Mouse (Mus musculus): Measurements from ENCODE around the gene Bcam. TPM values are rescaled to one million over a fixed set of nuclear protein-coding genes. Genes with fewer than 3 reads are reported as not detected.

The Bcam gene
- polyA plus RNA-seq, 1 experiment from 2014 or later: 24.6 TPM

DNA sequence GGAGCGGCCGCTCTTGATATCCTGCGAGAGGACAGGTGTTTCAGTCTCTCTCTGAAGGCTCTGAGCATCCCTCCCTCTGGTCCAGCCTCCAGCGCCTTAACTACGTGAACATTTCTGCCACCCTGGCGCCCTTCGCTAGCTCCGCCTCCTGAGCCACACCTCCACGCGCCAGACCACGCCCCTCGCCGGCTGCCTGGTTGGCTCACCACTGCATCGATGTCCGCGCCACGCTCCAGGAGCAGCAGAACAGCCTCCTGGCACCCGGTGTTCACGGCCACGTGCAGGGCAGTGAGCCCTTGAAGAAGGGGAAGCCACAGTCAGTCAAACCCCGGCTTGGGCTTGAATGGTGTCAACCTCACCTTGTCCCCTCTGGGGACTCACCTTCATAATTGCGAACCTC is 40.3 kb upstream of the Bcam start:
- Histone ChIP-seq H3K4me2 (ENCODE audit: low read length) (peak overlapping the region; percentile 49), H3K27ac (ENCODE audit: low read depth, low read length) (no peak overlapping the region), H3K4me3 (ENCODE audit: low read length) (peak overlapping the region; percentile 24), H3K9ac (ENCODE audit: low read depth, low read length) (0 out of 2 replicates have a peak overlapping the region, but pooled peaks have one; percentile 36), H3K36me3 (ENCODE audit: control insufficient read depth, insufficient read depth, low read length) (no peaks in the 10 kb centered on the region), H3K27me3 (replicated peaks; ENCODE audit: control insufficient read depth, insufficient read depth, low read length) (peaks cover 38% of the 10 kb centered on the region), H3K4me1 (ENCODE audit: control insufficient read depth, insufficient read depth, low read depth, low read length) (peaks cover 16% of the 10 kb centered on the region), H3K9me3 (ENCODE audit: control insufficient read depth, low read length) (no peaks in the 10 kb centered on the region)
- peak; percentile 35 for ATAC-seq
- WGBS: 5% methylated on average over 21 of the region's 22 CpGs

DNA sequence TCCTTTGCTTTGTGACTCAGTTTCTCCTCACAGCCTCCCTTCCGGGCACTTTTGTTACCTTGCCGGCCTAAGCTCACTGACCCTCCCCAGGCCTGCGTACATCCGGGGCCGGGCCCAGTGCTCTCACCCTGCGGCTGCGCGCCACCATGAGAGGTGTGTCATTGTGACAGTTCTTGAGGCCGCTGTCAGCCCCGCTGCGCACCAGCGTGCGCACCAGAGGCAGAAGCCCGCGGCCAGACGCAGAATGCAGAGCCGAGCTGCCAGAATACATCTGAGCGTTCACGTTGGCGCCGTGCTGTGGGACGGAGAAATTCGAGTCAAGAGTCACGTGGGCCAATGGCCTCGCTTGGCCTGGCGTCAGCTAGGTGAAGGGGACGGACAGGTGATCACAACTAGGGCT is 38.6 kb upstream of the Bcam start:
- H3K27me3 ChIP-seq (replicated peaks; ENCODE audit: control insufficient read depth, insufficient read depth, low read length): peaks cover 38% of the 10 kb centered on the region
- no peaks in the 10 kb centered on the region for H3K9me3 ChIP-seq (ENCODE audit: control insufficient read depth, low read length)
- peaks cover 12% of the 10 kb centered on the region; the same call in 1 of the 2 replicates for H3K4me1 ChIP-seq (ENCODE audit: control insufficient read depth, insufficient read depth, low read depth, low read length)
- WGBS: 5% methylated on average over 27 of the region's 27 CpGs
- H3K27ac ChIP-seq (ENCODE audit: low read depth, low read length): no peak overlapping the region
- no peaks in the 10 kb centered on the region for H3K36me3 ChIP-seq (ENCODE audit: control insufficient read depth, insufficient read depth, low read length)
- H3K9ac ChIP-seq (ENCODE audit: low read depth, low read length): peak overlapping the region; percentile 60
- H3K4me3 ChIP-seq (ENCODE audit: low read length): peak overlapping the region; percentile 35
- H3K4me2 ChIP-seq (ENCODE audit: low read length): peak overlapping the region; percentile 58
- ATAC-seq: peak; percentile 78

DNA sequence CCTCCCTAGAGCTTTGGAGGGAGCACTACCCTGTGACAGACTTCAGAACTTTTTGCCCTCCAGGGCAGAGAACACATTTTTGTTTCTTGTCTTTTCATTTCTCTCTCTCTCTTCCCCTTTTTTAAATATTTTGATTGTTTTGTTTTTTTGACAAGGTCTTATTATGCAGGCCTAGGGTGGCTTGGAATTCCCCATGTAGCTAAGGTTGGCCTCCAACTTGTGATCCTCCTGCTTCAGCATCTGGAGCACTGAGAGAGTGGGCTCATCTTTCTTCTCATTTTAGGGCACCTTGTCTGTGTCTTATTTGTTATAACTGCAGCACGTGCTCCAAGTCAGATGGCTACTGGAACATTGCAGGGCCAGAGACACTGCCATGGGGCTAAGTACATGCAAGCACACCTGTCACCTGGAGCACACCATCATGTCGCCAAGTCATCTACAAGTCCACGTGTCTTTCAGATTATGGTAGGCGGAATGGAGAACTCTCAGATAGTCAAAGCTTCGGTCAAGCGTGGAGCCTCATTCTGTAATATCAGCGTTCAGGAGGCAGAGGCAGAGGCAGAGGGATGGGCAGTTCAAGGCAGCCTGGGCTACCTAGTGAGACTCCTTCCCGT is 35.6 kb upstream of the Bcam start:
- H3K4me2 ChIP-seq (ENCODE audit: low read length): no peak overlapping the region
- 88% methylated on average over 8 of the region's 8 CpGs for WGBS
- H3K9me3 ChIP-seq (ENCODE audit: control insufficient read depth, low read length): no peaks in the 10 kb centered on the region
- peaks cover 12% of the 10 kb centered on the region; the same call in 1 of the 2 replicates for H3K4me1 ChIP-seq (ENCODE audit: control insufficient read depth, insufficient read depth, low read depth, low read length)
- peaks cover 23% of the 10 kb centered on the region for H3K27me3 ChIP-seq (replicated peaks; ENCODE audit: control insufficient read depth, insufficient read depth, low read length)
- H3K4me3 ChIP-seq (ENCODE audit: low read length): no peak overlapping the region
- ATAC-seq: no peak
- no peak overlapping the region for H3K27ac ChIP-seq (ENCODE audit: low read depth, low read length)
- H3K36me3 ChIP-seq (ENCODE audit: control insufficient read depth, insufficient read depth, low read length): no peaks in the 10 kb centered on the region
- no peak overlapping the region for H3K9ac ChIP-seq (ENCODE audit: low read depth, low read length)

DNA sequence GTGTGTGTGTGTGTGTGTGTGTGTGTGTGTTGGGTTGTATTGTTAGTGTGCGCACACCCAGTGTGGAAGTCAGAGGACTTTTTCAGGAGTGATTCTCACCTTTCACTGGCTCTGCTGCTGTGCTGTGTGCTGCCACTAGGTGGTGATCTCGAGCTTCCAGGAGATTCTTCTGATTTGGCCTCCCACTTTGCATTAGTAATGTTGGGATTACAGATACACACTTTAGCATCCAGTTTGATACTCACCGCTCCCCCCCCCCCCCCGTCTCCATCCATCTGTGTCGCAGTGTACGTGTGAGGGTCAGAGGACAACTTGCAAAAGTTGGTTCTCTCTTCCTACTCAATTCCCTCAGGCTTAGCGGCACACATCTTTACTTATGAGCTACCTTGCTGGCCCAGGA is 32.2 kb upstream of the Bcam start:
- Histone ChIP-seq H3K4me1 (ENCODE audit: control insufficient read depth, insufficient read depth, low read depth, low read length) (no peaks in the 10 kb centered on the region), H3K36me3 (ENCODE audit: control insufficient read depth, insufficient read depth, low read length) (no peaks in the 10 kb centered on the region), H3K9ac (ENCODE audit: low read depth, low read length) (no peak overlapping the region), H3K27me3 (replicated peaks; ENCODE audit: control insufficient read depth, insufficient read depth, low read length) (peaks cover under 1% of the 10 kb centered on the region; the same call in 1 of the 2 replicates), H3K9me3 (ENCODE audit: control insufficient read depth, low read length) (no peaks in the 10 kb centered on the region), H3K4me3 (ENCODE audit: low read length) (no peak overlapping the region), H3K27ac (ENCODE audit: low read depth, low read length) (no peak overlapping the region), H3K4me2 (ENCODE audit: low read length) (no peak overlapping the region)
- 27% methylated on average over 5 of the region's 7 CpGs for WGBS
- ATAC-seq: peak; percentile 68; the same call in 1 of the 2 replicates

DNA sequence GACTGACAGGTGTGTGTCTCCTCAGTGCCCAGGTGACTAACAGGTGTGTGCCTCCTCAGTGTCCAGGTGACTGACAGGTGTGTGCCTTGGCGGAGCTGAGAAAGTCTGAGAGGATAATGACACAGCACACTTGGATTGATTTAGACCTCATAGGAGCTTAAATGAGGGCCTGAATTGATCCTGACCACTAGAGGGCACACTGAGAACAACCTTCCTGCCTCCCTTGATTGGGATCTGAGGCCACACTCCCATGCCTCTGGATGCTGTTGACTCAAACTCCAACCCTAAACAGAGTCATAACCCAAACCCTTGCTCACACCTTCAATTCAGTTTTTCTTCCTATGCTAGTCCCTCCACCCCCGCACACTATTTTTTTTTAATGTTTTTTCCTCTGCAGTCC is 29.9 kb upstream of the Bcam start:
- no peaks in the 10 kb centered on the region for H3K9me3 ChIP-seq (ENCODE audit: control insufficient read depth, low read length)
- WGBS: 32% methylated on average over 2 of the region's 2 CpGs
- no peak overlapping the region for H3K9ac ChIP-seq (ENCODE audit: low read depth, low read length)
- H3K27me3 ChIP-seq (replicated peaks; ENCODE audit: control insufficient read depth, insufficient read depth, low read length): peaks cover 21% of the 10 kb centered on the region
- H3K4me2 ChIP-seq (ENCODE audit: low read length): no peak overlapping the region
- H3K4me3 ChIP-seq (ENCODE audit: low read length): no peak overlapping the region
- H3K27ac ChIP-seq (ENCODE audit: low read depth, low read length): no peak overlapping the region
- no peaks in the 10 kb centered on the region for H3K4me1 ChIP-seq (ENCODE audit: control insufficient read depth, insufficient read depth, low read depth, low read length)
- no peaks in the 10 kb centered on the region for H3K36me3 ChIP-seq (ENCODE audit: control insufficient read depth, insufficient read depth, low read length)
- no peak for ATAC-seq

DNA sequence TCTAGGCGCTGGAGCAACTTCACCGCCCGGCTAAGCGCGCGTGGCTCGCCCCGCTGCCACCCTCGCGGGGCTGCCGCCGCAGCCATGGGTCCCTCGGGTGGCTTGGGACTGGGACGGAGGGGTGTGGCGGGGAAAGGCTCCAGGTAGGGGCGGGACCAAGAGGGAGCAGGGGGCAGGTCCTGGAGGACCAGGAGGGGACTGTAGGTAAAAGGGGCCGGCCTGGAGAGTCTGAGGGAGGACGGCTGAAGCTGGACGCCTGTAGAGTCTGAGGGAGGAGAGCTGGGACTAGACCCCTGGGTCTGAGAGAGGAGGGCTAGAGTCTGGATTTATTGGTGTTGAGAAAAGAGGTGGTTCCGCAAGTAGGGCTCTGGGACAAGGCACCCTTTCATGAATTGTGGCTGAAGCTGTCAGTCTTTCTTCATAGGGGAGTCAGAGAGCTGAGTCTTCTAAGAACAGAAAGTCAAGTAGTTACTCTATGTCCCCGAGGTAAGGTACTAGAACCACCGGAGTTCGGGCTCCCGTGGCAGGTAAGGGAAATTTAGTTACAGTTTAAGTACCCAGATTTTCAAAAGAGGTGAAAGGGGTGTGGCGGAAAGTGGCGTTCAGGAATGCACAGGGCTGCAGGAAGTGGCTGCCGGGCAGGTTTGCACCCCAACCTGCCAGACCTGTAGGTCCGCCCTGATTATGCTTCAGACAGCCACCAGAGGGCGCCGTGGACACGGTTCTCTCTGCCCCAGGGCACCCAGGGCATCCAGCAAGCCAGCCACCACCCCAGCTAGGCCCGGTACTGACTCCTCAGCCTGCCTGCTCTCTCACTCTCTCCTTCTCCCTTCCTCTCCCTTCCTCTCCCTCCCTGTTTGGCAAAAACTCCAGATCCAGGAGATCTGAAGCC is 26.1 kb upstream of the Bcam start, which contains the start of gene Cblc:
TSS of gene Cblc (minus strand) at position 113 of the 892 bp plus-strand sequence.
- peak within 1 kb of the TSS; percentile 13; the same call in 1 of the 2 replicates for H3K9ac ChIP-seq (ENCODE audit: low read depth, low read length)
- no peaks in the 10 kb centered on the region for H3K9me3 ChIP-seq (ENCODE audit: control insufficient read depth, low read length)
- H3K27me3 ChIP-seq (replicated peaks; ENCODE audit: control insufficient read depth, insufficient read depth, low read length): peaks cover 23% of the 10 kb centered on the region
- ATAC-seq: peak; percentile 24; the same call in 1 of the 2 replicates
- H3K4me3 ChIP-seq (ENCODE audit: low read length): no peak within 1 kb of the TSS
- WGBS: 2% methylated on average over 32 of the region's 32 CpGs
- no peak within 1 kb of the TSS for H3K27ac ChIP-seq (ENCODE audit: low read depth, low read length)
- no peak within 1 kb of the TSS for H3K4me2 ChIP-seq (ENCODE audit: low read length)
- no peaks in the 10 kb centered on the region for H3K36me3 ChIP-seq (ENCODE audit: control insufficient read depth, insufficient read depth, low read length)
- no peaks in the 10 kb centered on the region for H3K4me1 ChIP-seq (ENCODE audit: control insufficient read depth, insufficient read depth, low read depth, low read length)

DNA sequence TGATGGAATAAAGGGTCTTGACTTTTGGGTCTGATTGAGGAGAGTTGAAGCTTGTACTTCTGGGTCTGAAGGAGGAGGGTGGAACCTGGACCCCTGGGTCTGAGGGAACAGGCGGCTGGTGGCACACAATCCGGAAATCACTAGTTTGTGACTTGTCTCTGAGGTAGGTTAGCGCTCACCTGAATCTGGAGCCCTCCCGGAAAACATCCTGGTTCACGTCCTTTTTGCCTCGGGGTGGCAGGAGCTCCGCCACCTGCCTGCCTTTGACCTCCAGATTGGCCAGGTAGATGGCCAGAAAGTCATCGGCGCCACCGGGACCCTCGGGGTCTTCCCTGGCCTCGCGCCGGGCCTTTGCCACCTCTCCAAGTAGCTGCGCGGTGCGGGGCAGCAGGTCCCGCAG is 25.4 kb upstream of the Bcam start:
- 7% methylated on average over 18 of the region's 18 CpGs for WGBS
- ATAC-seq: no peak

DNA sequence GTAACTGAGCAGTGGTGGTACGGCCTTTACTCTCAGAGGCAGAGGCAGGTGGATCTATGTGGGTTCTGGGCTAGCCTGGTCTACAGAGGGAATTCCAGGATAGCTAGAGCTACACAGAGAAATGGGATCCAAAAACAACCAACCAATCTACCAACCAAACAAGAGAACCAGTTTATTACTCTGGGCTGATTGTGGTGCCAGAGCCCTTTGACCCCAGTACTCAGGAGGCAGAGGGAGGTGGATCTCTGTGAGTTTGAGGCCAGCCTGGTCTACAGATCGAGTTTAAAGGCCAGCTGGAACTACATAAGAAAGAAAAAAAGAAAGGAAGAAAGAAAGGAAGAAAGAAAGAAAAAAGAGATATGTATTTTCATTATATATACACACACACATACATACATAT is 24.4 kb upstream of the Bcam start:
- H3K4me1 ChIP-seq (ENCODE audit: control insufficient read depth, insufficient read depth, low read depth, low read length): no peaks in the 10 kb centered on the region
- 62% methylated on average over 2 of the region's 2 CpGs for WGBS
- H3K27ac ChIP-seq (ENCODE audit: low read depth, low read length): no peak overlapping the region
- H3K4me3 ChIP-seq (ENCODE audit: low read length): no peak overlapping the region
- ATAC-seq: no peak
- no peaks in the 10 kb centered on the region for H3K36me3 ChIP-seq (ENCODE audit: control insufficient read depth, insufficient read depth, low read length)
- no peaks in the 10 kb centered on the region for H3K9me3 ChIP-seq (ENCODE audit: control insufficient read depth, low read length)
- peaks cover 29% of the 10 kb centered on the region for H3K27me3 ChIP-seq (replicated peaks; ENCODE audit: control insufficient read depth, insufficient read depth, low read length)
- no peak overlapping the region for H3K9ac ChIP-seq (ENCODE audit: low read depth, low read length)
- no peak overlapping the region for H3K4me2 ChIP-seq (ENCODE audit: low read length)

More for the DNA sequence above, 25.4 kb upstream of the Bcam start:
- no peaks in the 10 kb centered on the region for H3K4me1 ChIP-seq (ENCODE audit: control insufficient read depth, insufficient read depth, low read depth, low read length)
- no peak overlapping the region for H3K4me3 ChIP-seq (ENCODE audit: low read length)
- peaks cover 23% of the 10 kb centered on the region for H3K27me3 ChIP-seq (replicated peaks; ENCODE audit: control insufficient read depth, insufficient read depth, low read length)
- H3K27ac ChIP-seq (ENCODE audit: low read depth, low read length): no peak overlapping the region
- H3K9ac ChIP-seq (ENCODE audit: low read depth, low read length): peak overlapping the region; percentile 13; the same call in 1 of the 2 replicates
- H3K4me2 ChIP-seq (ENCODE audit: low read length): no peak overlapping the region
- H3K36me3 ChIP-seq (ENCODE audit: control insufficient read depth, insufficient read depth, low read length): no peaks in the 10 kb centered on the region
- H3K9me3 ChIP-seq (ENCODE audit: control insufficient read depth, low read length): no peaks in the 10 kb centered on the region

Data from hindbrain, embryonic 16.5 days (tissue).